Mouse (Mus musculus): ENCODE measurements at regions not wholly inside any gene's neighbourhood (a gene's known extent, or its start where the extent isn't known, plus 50 kb on each side); places are given as distances from the start of the nearest gene placed in this dataset.

GRCm38 (mm10) chr17:45814586-45814985 lies 80.9 kb upstream of the 1600014C23Rik start:
- no peaks in the 10 kb centered on the region for H3K79me2 ChIP-seq (ENCODE audit: control insufficient read depth, insufficient read depth, low read length, poor library complexity)
- H3K9me3 ChIP-seq (replicated peaks; ENCODE audit: insufficient read depth, low read length): no peaks in the 10 kb centered on the region
- DNase-seq (ENCODE audit: low read depth, low spot score): no peak
- H3K4me1 ChIP-seq (ENCODE audit: control insufficient read depth in 1 of 2, insufficient read depth in 2 of 2, low read length in 2 of 2): peaks cover 0 to 2% of the 10 kb centered on the region in 2 experiments; a peak in 1 of 4 replicates
- H3K36me3 ChIP-seq (ENCODE audit: control insufficient read depth in 1 of 2, insufficient read depth in 2 of 2, low read length in 2 of 2): no peaks in the 10 kb centered on the region
- H3K4me3 ChIP-seq (ENCODE audit: control insufficient read depth in 1 of 2, insufficient read depth in 1 of 2, low read depth in 2 of 2, low read length in 2 of 2): no peak overlapping the region
- H3K27me3 ChIP-seq (ENCODE audit: control insufficient read depth in 1 of 2, insufficient read depth in 2 of 2, low read length in 2 of 2): peaks cover 0 to 3% of the 10 kb centered on the region in 2 experiments; a peak in 2 of 4 replicates
- no peak overlapping the region for H3K27ac ChIP-seq (ENCODE audit: control insufficient read depth, low read depth, low read length)
- TF ChIP-seq POLR2AphosphoS2 (IDR thresholded peaks at IDR 0.05; ENCODE audit: low read length): no peak
- TF ChIP-seq MAFK (IDR thresholded peaks at IDR 0.05; ENCODE audit: borderline replicate concordance, low read depth, low read length): no peak
- TF ChIP-seq POLR2A (IDR thresholded peaks at IDR 0.05; ENCODE audit: control insufficient read depth in 1 of 2, insufficient read depth in 1 of 2, low read depth in 1 of 2, low read length in 2 of 2, poor library complexity in 1 of 2): no peak
- no peak for TF ChIP-seq USF1 (IDR thresholded peaks at IDR 0.05; ENCODE audit: low read depth, low read length)
- no peak for TF ChIP-seq NRF1 (IDR thresholded peaks at IDR 0.05; ENCODE audit: insufficient read depth, low read depth, low read length, poor library complexity, severe bottlenecking)
- no peak for TF ChIP-seq CHD2 (IDR thresholded peaks at IDR 0.05; ENCODE audit: low read length)
- TF ChIP-seq MYC (IDR thresholded peaks at IDR 0.05; ENCODE audit: low read depth, low read length): no peak
- TF ChIP-seq TCF12 (IDR thresholded peaks at IDR 0.05; ENCODE audit: low read depth, low read length): no peak
- no peak for TF ChIP-seq JUND (IDR thresholded peaks at IDR 0.05; ENCODE audit: low read depth, low read length)
- TF ChIP-seq MXI1 (IDR thresholded peaks at IDR 0.05; ENCODE audit: low read depth, low read length): no peak
- no peak for TF ChIP-seq TAL1 (IDR thresholded peaks at IDR 0.05; ENCODE audit: low read length)
- H3K9ac ChIP-seq (ENCODE audit: control insufficient read depth, low read depth, low read length, poor library complexity, severe bottlenecking): no peak overlapping the region

- H3K79me2 ChIP-seq (ENCODE audit: control insufficient read depth, insufficient read depth, low read length, poor library complexity): no peaks in the 10 kb centered on the region
- H3K27me3 ChIP-seq (ENCODE audit: control insufficient read depth in 1 of 2, insufficient read depth in 2 of 2, low read length in 2 of 2): peaks cover 0 to 1% of the 10 kb centered on the region in 2 experiments; a peak in 2 of 4 replicates
Measured at GRCm38 (mm10) chr17:45813956-45814355, 80.3 kb upstream of the 1600014C23Rik start.

GRCm38 (mm10) chr17:45812289-45812955 lies 78.8 kb upstream of the 1600014C23Rik start:
- Histone ChIP-seq H3K4me1 (ENCODE audit: control insufficient read depth in 1 of 2, insufficient read depth in 2 of 2, low read length in 2 of 2) (peaks cover 0 to 2% of the 10 kb centered on the region in 2 experiments; a peak in 1 of 4 replicates), H3K79me2 (ENCODE audit: control insufficient read depth, insufficient read depth, low read length, poor library complexity) (no peaks in the 10 kb centered on the region), H3K9ac (ENCODE audit: control insufficient read depth, low read depth, low read length, poor library complexity, severe bottlenecking) (no peak overlapping the region), H3K9me3 (replicated peaks; ENCODE audit: insufficient read depth, low read length) (no peaks in the 10 kb centered on the region), H3K4me3 (ENCODE audit: control insufficient read depth in 1 of 2, insufficient read depth in 1 of 2, low read depth in 2 of 2, low read length in 2 of 2) (no peak overlapping the region), H3K27me3 (ENCODE audit: control insufficient read depth in 1 of 2, insufficient read depth in 2 of 2, low read length in 2 of 2) (no peaks in the 10 kb centered on the region; a peak in 1 of 4 replicates), H3K36me3 (ENCODE audit: control insufficient read depth in 1 of 2, insufficient read depth in 2 of 2, low read length in 2 of 2) (no peaks in the 10 kb centered on the region), H3K27ac (ENCODE audit: control insufficient read depth, low read depth, low read length) (no peak overlapping the region)
- no peak for DNase-seq (ENCODE audit: low read depth, low spot score)
- TF ChIP-seq NELFE (IDR thresholded peaks at IDR 0.05; ENCODE audit: low read depth, low read length) (no peak), GATA1 (IDR thresholded peaks at IDR 0.05; ENCODE audit: low read depth, low read length) (no peak), ZNF384 (IDR thresholded peaks at IDR 0.05; ENCODE audit: low read depth, low read length) (no peak), E2F4 (IDR thresholded peaks at IDR 0.05; ENCODE audit: borderline replicate concordance, low read depth, low read length) (no peak), GABPA (IDR thresholded peaks at IDR 0.05; ENCODE audit: low read depth, low read length) (no peak), CHD1 (IDR thresholded peaks at IDR 0.05; ENCODE audit: low read depth, low read length) (no peak), CHD2 (IDR thresholded peaks at IDR 0.05; ENCODE audit: low read length) (no peak), BHLHE40 (IDR thresholded peaks at IDR 0.05; ENCODE audit: borderline replicate concordance, low read depth, low read length) (no peak), MAFK (IDR thresholded peaks at IDR 0.05; ENCODE audit: borderline replicate concordance, low read depth, low read length) (no peak), RCOR1 (IDR thresholded peaks at IDR 0.05; ENCODE audit: low read depth, low read length) (no peak), HCFC1 (IDR thresholded peaks at IDR 0.05; ENCODE audit: low read depth, low read length) (no peak), POLR2A (IDR thresholded peaks at IDR 0.05; ENCODE audit: control insufficient read depth in 1 of 2, insufficient read depth in 1 of 2, low read depth in 1 of 2, low read length in 2 of 2, poor library complexity in 1 of 2) (no peak), MXI1 (IDR thresholded peaks at IDR 0.05; ENCODE audit: low read depth, low read length) (no peak), UBTF (IDR thresholded peaks at IDR 0.05; ENCODE audit: borderline replicate concordance, insufficient read depth, low read depth, low read length) (no peak), NRF1 (IDR thresholded peaks at IDR 0.05; ENCODE audit: insufficient read depth, low read depth, low read length, poor library complexity, severe bottlenecking) (no peak), ZMIZ1 (IDR thresholded peaks at IDR 0.05; ENCODE audit: low read depth, low read length) (no peak)

More at GRCm38 (mm10) chr17:45813956-45814355, 80.3 kb upstream of the 1600014C23Rik start:
- Histone ChIP-seq H3K9ac (ENCODE audit: control insufficient read depth, low read depth, low read length, poor library complexity, severe bottlenecking) (no peak overlapping the region), H3K9me3 (replicated peaks; ENCODE audit: insufficient read depth, low read length) (no peaks in the 10 kb centered on the region), H3K4me1 (ENCODE audit: control insufficient read depth in 1 of 2, insufficient read depth in 2 of 2, low read length in 2 of 2) (peaks cover 0 to 2% of the 10 kb centered on the region in 2 experiments; a peak in 1 of 4 replicates), H3K4me3 (ENCODE audit: control insufficient read depth in 1 of 2, insufficient read depth in 1 of 2, low read depth in 2 of 2, low read length in 2 of 2) (no peak overlapping the region), H3K36me3 (ENCODE audit: control insufficient read depth in 1 of 2, insufficient read depth in 2 of 2, low read length in 2 of 2) (no peaks in the 10 kb centered on the region), H3K27ac (ENCODE audit: control insufficient read depth, low read depth, low read length) (no peak overlapping the region)
- DNase-seq (ENCODE audit: low read depth, low spot score): no peak
- no peak for TF ChIP-seq CHD1 (IDR thresholded peaks at IDR 0.05; ENCODE audit: low read depth, low read length)
- no peak for TF ChIP-seq USF1 (IDR thresholded peaks at IDR 0.05; ENCODE audit: low read depth, low read length)
- TF ChIP-seq E2F4 (IDR thresholded peaks at IDR 0.05; ENCODE audit: borderline replicate concordance, low read depth, low read length): no peak
- TF ChIP-seq ZKSCAN1 (IDR thresholded peaks at IDR 0.05; ENCODE audit: low read depth, low read length): no peak
- no peak for TF ChIP-seq POLR2A (IDR thresholded peaks at IDR 0.05; ENCODE audit: control insufficient read depth in 1 of 2, insufficient read depth in 1 of 2, low read depth in 1 of 2, low read length in 2 of 2, poor library complexity in 1 of 2)
- TF ChIP-seq USF2 (IDR thresholded peaks at IDR 0.05; ENCODE audit: borderline replicate concordance in 1 of 2, insufficient read depth in 1 of 2, low read depth in 1 of 2, low read length in 2 of 2): no peak
